Mouse (Mus musculus) ovary, postnatal 36 days (tissue): ENCODE measurements around the gene Gpr87.
"Not testable (repeated sequence)": the region's sequence is repeated elsewhere in the genome, so short reads cannot be mapped to it uniquely, and the experiment has no call there.

ENCODE experiments used
- DNase-seq: peaks from one replicate; pipeline ENCODE4 v3.0.0; 2022; ENCODE audit warnings: low spot score, mixed read lengths

Gpr87 gene

GRCm38 (mm10) chr3:59187336-59187735, 7.6 kb downstream of the Gpr87 start:
- no peak for DNase-seq

GRCm38 (mm10) chr3:59185662-59186061, 9.2 kb downstream of the Gpr87 start:
- no peak for DNase-seq

GRCm38 (mm10) chr3:59182129-59182528, 12.8 kb downstream of the Gpr87 start:
- no peak for DNase-seq

DNA sequence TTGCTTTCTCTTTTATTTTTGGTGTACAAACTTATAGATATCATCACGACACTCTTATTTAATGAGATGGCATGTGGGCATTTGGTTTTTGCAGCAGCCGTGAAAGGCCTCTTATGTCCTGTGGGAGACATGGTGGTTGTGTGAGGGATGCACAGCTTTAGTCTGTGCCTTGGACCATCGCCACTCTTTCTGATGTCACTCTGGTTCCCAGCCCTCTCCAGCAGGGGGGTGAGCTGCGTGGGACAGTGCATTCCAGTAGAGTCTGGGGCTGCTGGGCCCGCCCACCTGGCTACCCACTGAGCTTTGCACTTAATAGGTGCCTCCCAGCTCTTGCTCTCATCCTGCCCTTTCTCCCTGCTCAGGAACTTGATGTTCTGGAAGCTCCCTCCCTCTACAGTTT, 13.8 kb downstream of the Gpr87 start:
- no peak for DNase-seq

- no peak for DNase-seq
These were observed 18.0 kb downstream of the Gpr87 start for GRCm38 (mm10) chr3:59176871-59177270.

- DNase-seq: peak; percentile 9
These were observed 19.7 kb downstream of the Gpr87 start for GRCm38 (mm10) chr3:59175234-59175633.

DNA sequence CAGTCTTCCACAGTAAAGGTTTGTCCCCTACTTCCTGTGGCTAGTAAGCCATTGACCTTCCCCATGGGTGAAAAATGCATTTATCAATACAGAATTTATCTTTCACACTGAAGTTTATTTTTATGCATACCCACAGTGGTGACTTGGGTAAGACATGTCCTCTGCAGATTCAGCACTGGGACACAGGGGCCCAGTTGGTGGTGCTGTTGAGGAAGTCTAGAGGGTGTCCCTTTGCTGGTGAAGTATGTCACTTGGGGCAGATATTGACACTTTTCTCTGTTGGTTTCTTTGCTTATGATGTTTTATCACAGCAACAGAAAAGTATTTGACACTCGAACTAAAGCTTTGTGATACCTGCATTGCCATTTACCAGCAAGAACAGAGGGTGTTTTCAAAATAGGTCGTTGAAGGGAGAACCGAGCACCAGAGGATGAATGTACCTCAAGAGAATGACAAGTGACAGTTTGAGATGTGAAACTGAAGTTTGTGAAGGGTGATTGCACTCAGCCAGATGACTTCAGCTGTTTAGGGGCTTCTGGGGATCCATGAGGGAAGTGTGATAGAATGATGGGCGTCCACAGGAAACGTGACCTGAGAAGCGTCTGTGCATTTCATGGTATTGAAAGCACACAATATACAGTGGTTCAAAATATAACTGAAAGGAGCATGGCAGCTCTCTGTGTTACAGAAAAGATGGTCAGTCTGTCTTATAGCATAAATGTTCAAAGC, 20.3 kb downstream of the Gpr87 start:
- no peak for DNase-seq

DNA sequence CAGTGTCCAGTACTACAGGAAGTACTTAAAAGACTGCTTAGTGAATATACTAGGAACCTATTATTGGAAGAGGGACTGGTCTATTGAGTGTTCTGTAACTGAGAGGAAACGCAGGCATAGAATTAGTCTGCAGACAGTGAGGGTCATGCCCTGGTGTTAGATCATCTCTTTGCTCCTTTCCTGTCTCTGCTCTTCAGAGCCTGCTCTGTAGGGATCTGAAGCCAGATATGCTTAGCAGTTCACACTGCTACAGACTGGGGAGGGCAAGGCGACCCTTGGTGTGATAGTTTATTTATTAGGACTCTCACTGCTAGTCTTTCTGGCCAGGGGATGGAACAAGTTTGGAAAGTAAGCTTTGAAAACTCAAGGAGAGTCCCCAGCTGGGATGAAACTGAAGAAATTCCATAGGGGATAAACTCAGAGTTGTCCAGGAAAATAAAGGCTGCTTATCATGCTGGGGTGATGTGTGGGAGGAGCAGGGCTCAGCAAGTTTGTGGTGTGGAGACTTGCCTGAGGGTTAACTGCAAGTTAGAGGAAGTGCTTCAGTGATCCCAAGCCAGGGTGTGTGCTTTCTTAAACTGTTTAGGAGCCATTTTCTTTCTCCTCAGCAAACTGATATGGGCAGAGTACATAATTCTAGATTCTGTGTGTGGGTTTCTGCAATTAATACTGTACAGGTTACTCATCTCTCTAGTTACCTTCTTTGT, 24.8 kb downstream of the Gpr87 start:
- DNase-seq: no peak

DNA sequence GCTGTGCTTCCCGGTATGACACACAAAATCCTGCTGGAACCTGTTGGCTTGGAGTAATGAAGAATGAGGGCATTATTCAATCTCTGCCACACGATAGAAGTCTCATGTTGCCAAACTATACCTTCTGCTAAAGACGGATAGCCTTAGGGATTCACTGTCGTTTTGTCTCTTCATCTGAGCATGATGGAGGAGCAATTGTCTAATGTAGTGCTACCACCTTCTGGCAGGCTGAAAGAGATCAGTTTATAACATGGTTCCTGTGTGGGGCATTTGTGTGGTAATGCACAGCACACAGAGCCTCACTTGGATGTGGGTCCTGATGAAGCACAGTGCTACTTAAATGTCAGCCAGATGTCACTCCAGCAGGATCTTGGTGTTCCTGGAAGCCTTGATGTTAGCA, 25.7 kb downstream of the Gpr87 start:
- no peak for DNase-seq

GRCm38 (mm10) chr3:59168476-59168875, 26.4 kb downstream of the Gpr87 start:
- DNase-seq: no peak

DNA sequence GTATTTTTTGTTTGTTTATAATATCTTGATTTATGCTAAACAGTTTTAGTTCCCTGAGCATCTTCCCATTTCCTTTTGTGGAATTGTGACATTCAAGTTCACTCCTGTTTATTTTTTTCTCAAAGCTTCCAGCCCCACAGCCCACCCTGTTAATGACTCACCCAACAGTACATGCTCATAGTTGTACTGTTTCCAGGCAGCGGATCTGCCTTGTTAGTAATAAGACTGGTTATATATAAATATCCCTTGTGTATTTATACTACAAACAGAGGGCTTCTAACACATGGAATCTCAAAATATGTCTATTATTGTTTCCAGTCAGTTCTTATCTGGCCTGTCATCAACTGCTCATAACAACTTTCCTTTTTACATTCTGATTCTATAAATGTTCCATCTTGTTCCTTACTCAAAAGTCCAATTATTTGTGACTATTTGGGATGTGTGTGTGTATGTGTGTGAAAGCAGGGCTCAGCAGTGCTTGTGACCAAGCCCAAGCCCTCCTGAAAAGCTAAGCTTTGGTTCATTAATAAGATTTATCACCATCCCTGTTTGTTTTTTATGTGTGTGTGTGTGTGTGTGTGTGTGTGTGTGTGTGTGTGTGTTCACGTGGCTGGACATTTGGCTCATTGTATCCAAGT, 27.4 kb downstream of the Gpr87 start:
- no peak for DNase-seq

GRCm38 (mm10) chr3:59160465-59160864, 34.4 kb downstream of the Gpr87 start:
- DNase-seq: no peak

- no peak for DNase-seq
These were observed 37.9 kb downstream of the Gpr87 start for GRCm38 (mm10) chr3:59157048-59157447.

GRCm38 (mm10) chr3:59155404-59155803, 39.5 kb downstream of the Gpr87 start:
- DNase-seq: no peak

DNA sequence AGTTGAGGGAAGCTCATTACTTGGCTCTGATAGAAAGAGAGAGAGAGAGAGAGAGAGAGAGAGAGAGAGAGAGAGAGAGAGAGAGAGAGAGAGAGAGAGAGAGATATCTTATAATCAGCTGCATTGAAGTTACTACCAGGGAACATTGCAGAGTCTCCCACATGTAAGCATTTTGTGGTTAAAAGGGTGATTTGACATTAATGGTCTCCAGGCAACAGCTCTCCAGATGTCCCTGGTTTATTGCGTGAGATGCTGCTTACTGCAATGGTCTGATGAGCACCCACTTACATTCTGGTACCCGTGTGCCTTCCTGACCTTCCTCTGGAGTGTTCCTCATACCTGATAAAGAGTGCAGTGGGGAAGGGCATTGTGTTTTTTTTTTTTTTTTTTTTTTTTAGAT, 40.0 kb downstream of the Gpr87 start:
- DNase-seq: no peak

- DNase-seq: no peak
These were observed 41.5 kb downstream of the Gpr87 start, which contains the start of gene P2ry14 for GRCm38 (mm10) chr3:59153424-59153823. Gene P2ry14, minus strand, starts transcription at chr3:59153618.

GRCm38 (mm10) chr3:59150624-59151023, 44.3 kb downstream of the Gpr87 start:
- no peak for DNase-seq

DNA sequence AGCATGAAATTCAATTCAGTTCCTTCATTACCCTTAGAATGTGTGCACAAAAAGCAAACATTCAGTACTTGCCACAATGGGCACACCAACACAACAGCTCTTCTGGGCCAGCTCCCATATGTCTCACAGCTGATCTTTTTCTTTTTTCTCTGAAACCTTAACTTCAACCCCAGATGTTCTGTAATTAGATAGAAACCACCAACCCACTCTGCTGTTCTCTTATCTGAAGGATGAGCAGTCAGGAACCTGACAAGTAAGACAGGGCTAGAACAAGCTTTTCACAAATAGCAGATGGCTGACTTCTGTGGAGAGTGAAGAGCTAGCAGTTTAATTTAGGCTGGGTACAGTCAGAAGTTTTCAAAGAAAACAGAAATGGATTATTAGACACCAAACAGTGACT, 45.3 kb downstream of the Gpr87 start:
- no peak for DNase-seq

DNA sequence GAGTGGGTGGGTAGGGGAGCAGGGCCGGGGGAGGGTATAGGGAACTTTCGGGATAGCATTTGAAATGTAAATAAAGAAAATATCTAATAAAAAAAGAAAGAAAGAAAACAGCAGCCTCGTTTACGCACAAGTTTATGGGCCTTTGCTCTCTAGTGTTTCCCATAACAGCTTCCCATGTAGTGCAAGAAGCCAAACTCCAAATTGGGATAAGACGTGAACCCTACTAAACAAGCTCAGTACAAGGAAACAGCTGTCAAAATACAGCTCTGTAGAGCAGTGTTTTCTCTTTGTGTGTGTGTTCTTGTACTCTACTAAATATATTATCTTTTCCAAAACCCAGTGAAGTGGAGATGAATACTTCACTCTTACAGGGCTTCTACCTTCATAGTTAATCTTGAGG, 49.7 kb downstream of the Gpr87 start:
- DNase-seq: no peak

DNA sequence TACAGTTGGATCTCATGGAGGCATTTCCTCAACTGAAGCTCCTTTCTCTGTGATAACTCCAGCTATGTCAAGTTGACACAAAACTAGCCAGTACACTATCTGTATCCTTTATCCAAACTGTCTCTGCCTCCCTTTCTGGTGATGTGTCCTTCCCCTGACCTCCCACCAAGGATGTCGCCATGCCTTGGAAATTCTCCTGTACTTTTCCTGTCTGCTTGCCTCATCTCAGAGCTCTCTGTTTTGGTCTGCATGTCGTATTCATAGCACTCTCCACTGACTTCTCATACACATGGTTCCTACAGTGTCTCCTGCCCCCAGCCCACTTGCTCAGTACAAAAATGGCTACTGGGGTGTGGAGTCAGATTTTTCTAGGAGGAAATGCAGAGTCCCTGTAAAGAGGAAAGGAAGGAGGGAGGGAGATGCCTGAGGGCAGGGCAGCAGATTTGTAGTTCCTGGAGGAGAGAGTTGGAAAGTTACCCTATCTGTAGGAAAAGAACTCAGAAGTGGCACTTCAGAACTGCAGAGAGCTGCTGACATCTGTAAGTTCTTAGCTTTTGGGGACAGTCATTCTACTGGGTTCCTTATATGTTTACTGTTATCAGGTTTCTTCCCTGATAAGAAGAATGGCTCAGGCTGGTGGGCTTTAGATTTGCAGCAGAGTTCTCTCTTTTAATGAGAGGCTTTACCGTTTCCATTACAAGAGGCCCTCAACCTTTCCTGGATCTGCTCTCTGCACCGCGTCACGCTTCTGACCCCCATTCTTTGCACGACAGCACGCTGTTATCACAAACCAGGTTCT, 53.2 kb downstream of the Gpr87 start:
- DNase-seq: no peak

- not testable (repeated sequence) for DNase-seq
These were observed 54.0 kb downstream of the Gpr87 start for GRCm38 (mm10) chr3:59140941-59141340.

DNA sequence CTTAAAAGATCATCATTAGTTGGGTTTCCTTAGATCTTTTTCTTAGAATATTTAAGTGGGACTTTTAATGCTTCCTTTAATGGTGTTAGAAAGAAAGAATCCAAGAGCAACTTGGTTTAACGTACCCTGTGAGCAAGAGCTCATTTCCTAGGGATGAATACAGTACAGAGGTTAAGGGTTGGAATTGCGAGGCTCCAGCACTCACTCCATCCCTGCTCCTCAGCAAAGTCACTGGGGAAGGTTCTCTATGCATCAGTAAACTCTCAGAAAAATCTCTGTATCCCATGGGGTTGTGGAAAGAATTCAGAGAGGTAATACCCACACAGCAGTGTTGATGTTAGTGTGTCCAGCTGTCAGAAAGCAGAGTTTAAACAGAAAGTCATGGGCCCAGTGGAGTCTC, 54.8 kb downstream of the Gpr87 start:
- DNase-seq: no peak
